Comparison of ENCODE assay signal across 8 mouse cellular contexts in the genomic region with DNA sequence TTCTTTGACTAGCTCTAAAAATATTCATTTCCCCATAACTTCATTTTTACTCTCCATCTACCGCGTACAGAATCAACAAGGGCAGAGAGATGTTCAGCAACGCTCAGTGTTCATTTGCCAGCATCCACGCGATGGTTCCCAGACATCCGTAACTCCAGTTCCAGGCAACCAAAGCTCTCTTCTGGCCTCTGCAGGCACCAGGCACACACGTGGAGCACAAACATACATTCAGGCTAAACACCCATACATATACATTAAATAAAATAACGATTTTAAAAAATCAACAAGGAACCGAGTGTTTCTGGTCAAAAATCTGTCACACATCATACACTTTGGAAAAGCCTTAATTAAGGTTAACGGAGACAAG. TPM values are rescaled to one million over a fixed set of nuclear protein-coding genes. Genes with fewer than 3 reads are reported as not detected.
DNase-seq lines count a peak whose midpoint lies in the region; ATAC-seq and TF ChIP-seq lines count a peak whose summit lies in the region.

No protein-coding gene starts in this region.

- no peaks in the 10 kb centered on the region for H3K27me3 ChIP-seq in kidney, embryonic 14.5 days (ENCODE audit: control insufficient read depth, insufficient read depth, low read length)
- no peaks in the 10 kb centered on the region for H3K27me3 ChIP-seq in hindbrain, embryonic 15.5 days
- H3K27me3 ChIP-seq in midbrain, postnatal 0 days (ENCODE audit: insufficient read depth, low read length) = no peaks in the 10 kb centered on the region

- TF ChIP-seq CTCF in midbrain, postnatal 0 days (IDR thresholded peaks at IDR 0.05) = no peak; the same call in 1 of the 2 replicates

- WGBS in kidney, embryonic 14.5 days = 26% methylated on average over 10 of the region's 10 CpGs
- WGBS in hindbrain, embryonic 15.5 days = 8% methylated on average over 10 of the region's 10 CpGs
- WGBS in midbrain, postnatal 0 days = 10% methylated on average over 10 of the region's 10 CpGs

- H3K36me3 ChIP-seq in kidney, embryonic 14.5 days (ENCODE audit: control insufficient read depth, insufficient read depth, low read length) = no peaks in the 10 kb centered on the region
- peaks cover 6% of the 10 kb centered on the region for H3K36me3 ChIP-seq in hindbrain, embryonic 15.5 days
- no peaks in the 10 kb centered on the region for H3K36me3 ChIP-seq in midbrain, postnatal 0 days (ENCODE audit: insufficient read depth, low read length)

- no peak overlapping the region for H3K27ac ChIP-seq in kidney, embryonic 14.5 days (ENCODE audit: low read depth, low read length)
- H3K27ac ChIP-seq in hindbrain, embryonic 15.5 days (replicated peaks) = peak overlapping the region; percentile 83
- peak overlapping the region; percentile 77; the same call in 1 of the 2 replicates for H3K27ac ChIP-seq in midbrain, postnatal 0 days (ENCODE audit: low read depth, low read length)

- peaks cover 17% of the 10 kb centered on the region for H3K4me1 ChIP-seq in kidney, embryonic 14.5 days (ENCODE audit: control insufficient read depth, insufficient read depth, low read length)
- H3K4me1 ChIP-seq in hindbrain, embryonic 15.5 days (replicated peaks) = peaks cover 25% of the 10 kb centered on the region
- H3K4me1 ChIP-seq in midbrain, postnatal 0 days (ENCODE audit: insufficient read depth, low read length) = no peaks in the 10 kb centered on the region

- ATAC-seq in kidney, embryonic 14.5 days (ENCODE audit: low FRiP score, low TSS enrichment) = no peak
- no peak for ATAC-seq in hindbrain, embryonic 15.5 days (ENCODE audit: low FRiP score, low read depth)
- no peak for ATAC-seq in midbrain, postnatal 0 days (ENCODE audit: low FRiP score)

- H3K4me2 ChIP-seq in kidney, embryonic 14.5 days (replicated peaks; ENCODE audit: low read depth, low read length) = peak overlapping the region; percentile 76
- peak overlapping the region; percentile 81 for H3K4me2 ChIP-seq in hindbrain, embryonic 15.5 days
- peak overlapping the region; percentile 71 for H3K4me2 ChIP-seq in midbrain, postnatal 0 days (ENCODE audit: low read depth, low read length, poor library complexity, severe bottlenecking)

- no peaks in the 10 kb centered on the region for H3K9me3 ChIP-seq in kidney, embryonic 14.5 days (ENCODE audit: control insufficient read depth, low read length)
- H3K9me3 ChIP-seq in hindbrain, embryonic 15.5 days = no peaks in the 10 kb centered on the region
- H3K9me3 ChIP-seq in midbrain, postnatal 0 days (ENCODE audit: low read length) = no peaks in the 10 kb centered on the region

- peak overlapping the region; percentile 71; the same call in 1 of the 2 replicates for H3K9ac ChIP-seq in kidney, embryonic 14.5 days (ENCODE audit: low read depth, low read length)
- H3K9ac ChIP-seq in hindbrain, embryonic 15.5 days = peak overlapping the region; percentile 77
- H3K9ac ChIP-seq in midbrain, postnatal 0 days (replicated peaks; ENCODE audit: low read length, poor library complexity, severe bottlenecking) = peak overlapping the region; percentile 76; the same call in 1 of the 2 replicates

- no peak for DNase-seq in kidney, adult 18-20 months
- peak; percentile 55 for DNase-seq in embryo, embryonic 10 days (ENCODE audit: low spot score)
- DNase-seq in midbrain, postnatal 0 days (ENCODE audit: low spot score) = no peak
- no peak for DNase-seq in adrenal gland, adult 8-10 months
- no peak for DNase-seq in frontal cortex, postnatal 25 days (ENCODE audit: low spot score in 2 of 2)
- DNase-seq in layer of hippocampus, adult 9-11 months = no peak

- H3K4me3 ChIP-seq in kidney, embryonic 14.5 days (ENCODE audit: low read length) = peak overlapping the region; percentile 53
- peak overlapping the region; percentile 66 for H3K4me3 ChIP-seq in hindbrain, embryonic 15.5 days
- H3K4me3 ChIP-seq in midbrain, postnatal 0 days (ENCODE audit: low read depth, low read length) = peak overlapping the region; percentile 59

RNA-seq across cellular contexts. Expression of gene Arl3, which starts 1.1 kb away (rescaled TPM):
- 98.3 and 182 TPM in 2 replicates for polyA plus RNA-seq in kidney, embryonic 14.5 days (2014; fragmentation: Nextera tagmentation; extraction: Ambion mirVana)
- 208 and 221 TPM in 2 replicates for polyA plus RNA-seq in hindbrain, embryonic 15.5 days (2015; fragmentation: Nextera tagmentation; extraction: Ambion mirVana)
- total RNA-seq in midbrain, postnatal 0 days (2014; rRNA removed) = 94.5 and 109 TPM in 2 replicates
- polyA plus RNA-seq in midbrain, postnatal 0 days (2015; fragmentation: Nextera tagmentation; extraction: Ambion mirVana) = 192 and 194 TPM in 2 replicates
- total RNA-seq in adrenal gland, adult 8-10 months (2022) = 10 to 100 TPM; 39.0 to 81.8 (median 61.0) TPM

RNA-seq across cellular contexts. Expression of gene Sfxn2, which starts 1.3 kb away (rescaled TPM):
- 18.1 and 25.1 TPM in 2 replicates for polyA plus RNA-seq in kidney, embryonic 14.5 days (2014; fragmentation: Nextera tagmentation; extraction: Ambion mirVana)
- 10.2 and 11.3 TPM in 2 replicates for polyA plus RNA-seq in hindbrain, embryonic 15.5 days (2015; fragmentation: Nextera tagmentation; extraction: Ambion mirVana)
- 5.9 and 6.0 TPM in 2 replicates for total RNA-seq in midbrain, postnatal 0 days (2014; rRNA removed)
- 9.5 and 9.8 TPM in 2 replicates for polyA plus RNA-seq in midbrain, postnatal 0 days (2015; fragmentation: Nextera tagmentation; extraction: Ambion mirVana)
- total RNA-seq in adrenal gland, adult 8-10 months (2022) = 10 to 100 TPM in 3 of 4 experiments, 1 to 10 TPM in 1; 7.0 to 16.4 (median 12.0) TPM

RNA-seq across cellular contexts. Expression of gene Wbp1l, which starts 27.0 kb away (rescaled TPM):
- polyA plus RNA-seq in kidney, embryonic 14.5 days (2014; fragmentation: Nextera tagmentation; extraction: Ambion mirVana) = 26.2 and 46.1 TPM in 2 replicates
- polyA plus RNA-seq in hindbrain, embryonic 15.5 days (2015; fragmentation: Nextera tagmentation; extraction: Ambion mirVana) = 37.4 and 41.1 TPM in 2 replicates
- 44.2 and 44.8 TPM in 2 replicates for total RNA-seq in midbrain, postnatal 0 days (2014; rRNA removed)
- polyA plus RNA-seq in midbrain, postnatal 0 days (2015; fragmentation: Nextera tagmentation; extraction: Ambion mirVana) = 27.1 and 27.8 TPM in 2 replicates
- 100 to 1,000 TPM; 149 to 232 (median 189) TPM for total RNA-seq in adrenal gland, adult 8-10 months (2022)
